Mouse (Mus musculus): ENCODE data around the gene N4bp3.
"Not testable (repeated sequence)": the region's sequence is repeated elsewhere in the genome, so short reads cannot be mapped to it uniquely, and the experiment has no call there.

N4bp3 gene

DNA sequence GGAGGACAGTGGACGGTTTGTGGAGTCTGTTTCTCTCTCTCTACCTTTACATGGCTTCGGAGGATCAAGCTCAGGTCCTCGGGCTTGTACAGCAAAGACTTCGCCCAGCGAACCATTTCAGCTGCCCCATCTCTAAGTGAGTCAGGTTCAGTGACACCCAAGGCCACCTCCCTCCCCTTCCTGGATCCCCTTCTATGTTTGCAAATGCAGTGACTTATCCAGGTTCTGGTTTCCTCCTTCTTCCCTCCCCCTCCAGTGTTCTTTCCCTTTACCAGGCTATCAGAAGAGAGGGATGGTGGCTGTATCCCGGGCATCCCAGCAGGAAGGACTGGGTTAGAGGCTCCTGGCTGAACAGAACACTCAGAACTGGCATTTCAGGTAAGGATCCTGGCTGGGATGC, 3.1 kb upstream of the N4bp3 start:
- no peak for DNase-seq (ENCODE audit: low spot score in 2 of 2)

DNA sequence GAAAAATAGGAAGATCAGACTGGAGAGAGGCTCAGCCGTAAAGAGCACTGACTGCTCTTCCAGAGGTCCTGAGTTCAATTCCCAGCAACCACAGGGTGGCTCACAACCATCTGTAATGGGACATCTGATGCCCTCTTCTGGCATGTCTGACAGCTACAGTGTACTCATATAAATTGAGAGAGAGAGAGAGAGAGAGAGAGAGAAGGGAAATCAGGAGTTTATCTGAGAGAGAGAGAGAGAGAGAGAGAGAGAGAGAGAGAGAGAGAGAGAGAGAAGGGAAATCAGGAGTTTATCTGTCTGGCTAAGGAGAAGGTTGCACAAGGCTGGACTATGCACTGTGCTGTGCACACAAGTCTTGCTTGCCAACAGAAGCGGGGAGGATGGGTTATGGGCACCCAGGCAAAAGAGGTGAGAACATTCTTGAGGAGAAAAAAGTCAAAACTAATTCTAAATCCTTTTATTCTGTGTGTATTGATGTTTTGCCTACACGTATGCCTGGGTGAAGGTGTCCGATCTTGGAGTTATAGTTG, 2.3 kb upstream of the N4bp3 start:
- no peak for DNase-seq (ENCODE audit: low spot score in 2 of 2)

DNA sequence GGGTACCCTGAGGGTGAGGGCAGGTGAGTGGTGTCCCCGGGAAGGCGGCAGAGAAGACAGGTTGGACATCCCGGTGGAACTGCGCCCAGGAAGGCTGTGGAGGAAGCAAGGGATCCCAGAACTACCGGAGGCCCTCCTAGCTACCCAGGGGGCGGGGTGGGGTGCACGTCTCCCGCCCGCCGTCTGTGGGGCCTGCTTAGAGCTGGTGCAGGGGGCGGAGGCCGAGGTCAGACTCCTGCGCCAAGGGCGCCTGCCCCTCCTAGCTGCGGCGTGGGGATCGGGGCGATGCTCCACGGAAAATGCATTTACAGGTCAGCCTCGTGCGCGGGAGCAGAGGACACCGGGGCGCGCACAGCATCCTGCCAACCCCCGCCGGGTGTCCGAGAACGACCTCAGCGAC, 381 bp downstream of the N4bp3 start:
- DNase-seq (ENCODE audit: low spot score in 2 of 2) = no peak

DNA sequence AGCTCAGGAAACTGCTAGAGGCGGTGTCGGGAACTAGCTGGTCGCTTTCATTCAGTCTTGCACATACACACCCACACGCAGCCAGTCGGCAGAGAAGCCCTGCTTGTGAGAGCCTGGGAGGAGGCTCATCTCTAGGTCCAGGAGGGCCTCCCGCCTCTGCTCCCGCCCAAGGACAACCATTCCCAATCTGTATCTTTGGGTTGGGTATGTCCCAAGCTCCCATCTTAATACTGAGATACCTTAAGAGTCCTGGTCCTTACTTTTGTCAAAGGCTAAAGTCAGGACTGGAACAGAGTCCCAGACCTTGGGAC, 798 bp downstream of the N4bp3 start:
- peak; percentile 47 to 48 for DNase-seq (ENCODE audit: low spot score in 2 of 2)

DNA sequence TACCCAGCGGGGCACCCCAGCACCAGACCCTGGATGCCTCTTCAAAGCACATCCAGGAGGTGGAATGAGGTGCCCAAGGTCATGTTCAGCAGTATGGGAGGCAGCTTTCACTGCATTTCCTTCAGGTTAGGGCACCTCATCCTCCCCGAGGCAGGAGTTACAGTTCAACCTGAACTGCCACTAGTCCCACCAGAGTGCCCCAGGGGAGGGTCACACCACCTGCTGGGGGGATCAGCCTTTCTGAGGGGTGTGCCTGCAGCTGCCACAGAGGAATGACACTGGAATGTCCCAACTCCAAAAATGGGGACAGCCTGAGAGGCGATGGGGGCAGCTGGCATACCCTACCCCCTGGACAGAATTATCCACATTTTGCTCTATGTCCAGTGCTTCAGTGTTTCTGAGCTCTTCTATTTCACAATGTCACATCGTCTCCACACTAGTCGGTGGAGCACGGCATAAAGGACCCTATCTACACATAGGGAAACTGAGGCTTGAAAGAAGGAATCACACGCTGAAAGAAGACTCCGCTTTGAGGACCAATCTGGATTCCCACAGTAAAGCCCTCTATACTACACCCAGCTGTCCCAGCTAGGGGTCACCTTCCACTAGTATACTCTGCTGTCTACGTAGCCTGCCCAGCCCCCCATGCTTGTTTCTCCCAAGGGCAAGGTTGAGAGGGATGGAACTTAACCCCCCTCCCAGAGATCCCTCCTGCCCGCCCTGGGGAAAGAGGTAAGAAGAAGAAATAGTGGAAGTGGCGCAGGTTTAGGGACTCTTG, 1.3 kb downstream of the N4bp3 start:
- no peak for DNase-seq (ENCODE audit: low spot score in 2 of 2)

- DNase-seq (ENCODE audit: low spot score in 2 of 2) = no peak
Measured at GRCm38 (mm10) chr11:51648566-51648965, 2.1 kb downstream of the N4bp3 start.

- peak in 1 of 2 experiments; percentile 43 for DNase-seq (ENCODE audit: low spot score in 2 of 2)
Measured at GRCm38 (mm10) chr11:51646751-51647667, 3.6 kb downstream of the N4bp3 start.

DNA sequence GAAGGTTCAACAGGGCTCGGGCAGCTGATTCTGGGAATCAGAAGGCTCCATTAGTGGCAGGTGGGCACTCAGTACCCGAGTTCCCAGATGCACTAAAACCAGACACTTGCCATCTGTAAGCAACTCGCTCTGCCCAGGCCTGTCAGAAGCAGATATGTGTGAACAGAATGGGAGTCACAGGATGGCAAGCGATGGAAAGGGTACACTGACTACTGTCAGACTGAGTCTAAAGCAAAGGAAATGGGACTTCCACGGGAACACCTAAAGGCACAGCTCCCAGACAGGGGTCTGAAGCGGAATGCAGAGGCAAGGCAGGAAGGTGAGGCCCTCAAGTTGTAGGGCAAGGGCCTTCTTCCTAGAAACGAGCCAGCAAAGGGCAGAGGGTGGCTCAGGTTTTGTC, 4.4 kb downstream of the N4bp3 start:
- no peak for DNase-seq (ENCODE audit: low spot score in 2 of 2)

DNA sequence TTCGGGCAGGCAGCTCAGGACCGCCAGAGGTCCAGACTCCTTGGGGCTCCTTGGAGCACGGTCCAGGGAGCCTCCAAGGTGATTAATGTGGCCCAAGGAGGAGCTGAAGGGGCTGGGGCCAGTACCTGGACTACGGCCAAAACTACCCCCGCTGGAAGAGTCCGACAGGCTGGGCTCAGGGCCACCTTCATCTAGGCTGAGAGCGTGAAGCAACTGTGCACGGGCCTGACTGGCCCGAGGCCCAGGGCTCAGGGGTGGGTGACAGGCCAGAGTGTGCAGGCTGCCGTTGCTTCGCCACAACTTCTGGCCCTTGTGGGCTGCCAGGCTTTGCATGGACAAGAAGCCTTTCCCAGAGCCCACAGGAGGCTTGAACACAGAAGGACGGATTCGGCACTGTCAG, 5.3 kb downstream of the N4bp3 start:
- no peak for DNase-seq (ENCODE audit: low spot score in 2 of 2)

DNA sequence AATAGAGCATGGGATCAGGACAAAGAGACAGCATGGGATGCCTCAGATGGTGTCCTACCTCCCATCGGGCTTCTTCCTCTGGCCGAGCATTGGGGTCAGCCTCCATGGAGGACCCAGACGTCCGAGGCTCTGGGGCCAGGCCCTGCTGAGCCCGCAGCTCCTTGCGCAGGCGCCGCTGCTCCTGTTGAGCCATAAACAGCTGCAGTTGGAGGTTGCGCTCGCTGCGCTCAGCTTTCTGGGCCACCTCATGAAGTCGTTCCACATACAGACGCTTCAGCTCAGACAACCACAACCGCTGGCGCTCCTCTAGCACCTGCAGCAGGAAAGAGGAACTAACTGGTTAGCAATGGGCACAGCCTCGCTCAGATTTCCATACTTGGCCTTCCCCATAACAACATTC, 6.4 kb downstream of the N4bp3 start:
- no peak for DNase-seq (ENCODE audit: low spot score in 2 of 2)

- DNase-seq (ENCODE audit: low spot score in 2 of 2) = no peak
Measured at GRCm38 (mm10) chr11:51643761-51644160, 6.9 kb downstream of the N4bp3 start.

GRCm38 (mm10) chr11:51643202-51643601, 7.4 kb downstream of the N4bp3 start:
- no peak for DNase-seq (ENCODE audit: low spot score in 2 of 2)

GRCm38 (mm10) chr11:51640748-51641147, 9.9 kb downstream of the N4bp3 start:
- DNase-seq (ENCODE audit: low spot score in 2 of 2) = no peak

- no peak for DNase-seq (ENCODE audit: low spot score in 2 of 2)
Measured at GRCm38 (mm10) chr11:51638497-51638896, 12.1 kb downstream of the N4bp3 start.

DNA sequence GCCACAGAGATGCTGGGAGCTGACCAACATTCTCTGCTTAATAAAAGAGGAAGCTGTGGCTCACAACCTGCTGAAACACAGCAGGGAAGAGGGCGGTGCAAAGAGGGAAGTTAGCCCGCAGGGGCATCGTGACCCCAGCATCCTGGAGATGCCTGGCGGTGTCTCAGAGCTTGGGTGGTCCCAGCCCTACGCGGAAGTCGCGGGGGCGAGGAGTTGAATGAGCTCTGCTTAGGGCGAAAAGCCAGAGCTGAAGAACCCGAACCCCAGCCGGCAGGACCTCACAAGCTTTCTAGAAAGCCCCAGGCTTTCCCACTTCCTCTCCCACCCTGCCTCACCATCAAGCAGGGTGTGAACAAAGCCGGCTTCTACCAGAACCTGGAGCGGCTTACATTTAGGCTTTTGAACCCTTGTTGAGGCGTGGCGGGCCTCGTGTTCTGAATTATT, 12.6 kb downstream of the N4bp3 start:
- DNase-seq (ENCODE audit: low spot score in 2 of 2) = no peak

DNA sequence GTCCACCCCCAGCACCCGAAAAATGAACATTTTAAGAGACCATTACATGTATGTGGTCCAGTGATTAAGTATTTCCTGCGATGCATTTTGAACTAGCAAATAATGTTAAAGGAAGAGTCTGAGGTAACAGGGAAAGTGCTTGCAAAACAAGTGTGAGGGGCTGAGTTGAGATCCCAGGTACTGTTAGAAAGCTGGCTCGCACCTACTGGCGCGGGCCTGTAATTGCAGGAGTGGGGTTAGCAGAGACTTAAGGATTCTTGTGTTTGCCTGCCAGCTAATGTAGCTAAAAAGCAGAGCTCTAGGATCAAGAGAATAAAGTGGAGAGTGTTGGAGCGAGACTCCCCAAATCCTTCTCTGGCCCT, 14.3 kb downstream of the N4bp3 start:
- DNase-seq (ENCODE audit: low spot score in 2 of 2) = peak; percentile 60 to 69

- DNase-seq (ENCODE audit: low spot score in 2 of 2) = peak; percentile 95 to 97
Measured at GRCm38 (mm10) chr11:51635525-51636322, 14.9 kb downstream of the N4bp3 start, which contains the start of gene Rmnd5b. Rmnd5b (minus strand) TSS chr11:51635896.

DNA sequence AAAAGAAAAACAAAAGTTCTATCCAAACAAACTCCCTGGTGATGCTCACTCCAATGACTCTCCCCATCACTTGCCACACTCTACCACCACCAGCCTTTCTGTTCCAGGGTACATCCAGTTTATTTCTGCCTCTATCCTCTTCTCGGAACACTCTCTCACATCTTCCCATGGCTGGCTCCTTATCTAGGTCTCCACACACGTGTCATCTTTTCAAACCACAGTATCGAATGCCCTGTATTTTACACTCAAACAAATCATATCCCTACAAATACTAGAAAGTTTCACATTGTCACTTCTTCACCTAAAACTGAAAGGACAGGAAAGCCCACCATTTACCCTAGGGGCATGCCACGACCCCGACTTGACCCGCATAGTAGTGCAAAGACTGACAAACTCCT, 15.5 kb downstream of the N4bp3 start:
- no peak for DNase-seq (ENCODE audit: low spot score in 2 of 2)

DNA sequence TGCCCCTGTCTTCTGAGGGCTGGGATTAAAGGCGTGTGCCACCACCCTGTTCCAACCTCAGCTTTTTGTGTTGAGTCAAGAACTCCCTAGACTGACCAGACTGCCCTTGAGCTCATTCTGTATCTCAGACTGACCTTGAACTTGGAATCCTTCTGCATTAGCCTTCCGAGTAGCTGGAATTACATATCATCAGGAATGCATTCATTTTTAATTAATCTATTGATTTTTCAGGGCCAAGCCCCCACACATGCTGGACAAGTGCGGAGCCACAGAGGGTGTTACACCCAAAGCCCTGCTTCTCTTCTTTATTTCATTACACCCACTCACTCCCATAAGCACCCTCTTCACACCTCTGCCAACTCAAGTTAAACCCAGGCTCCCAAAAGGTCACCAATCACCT, 16.9 kb downstream of the N4bp3 start:
- no peak for DNase-seq (ENCODE audit: low spot score in 2 of 2)

DNA sequence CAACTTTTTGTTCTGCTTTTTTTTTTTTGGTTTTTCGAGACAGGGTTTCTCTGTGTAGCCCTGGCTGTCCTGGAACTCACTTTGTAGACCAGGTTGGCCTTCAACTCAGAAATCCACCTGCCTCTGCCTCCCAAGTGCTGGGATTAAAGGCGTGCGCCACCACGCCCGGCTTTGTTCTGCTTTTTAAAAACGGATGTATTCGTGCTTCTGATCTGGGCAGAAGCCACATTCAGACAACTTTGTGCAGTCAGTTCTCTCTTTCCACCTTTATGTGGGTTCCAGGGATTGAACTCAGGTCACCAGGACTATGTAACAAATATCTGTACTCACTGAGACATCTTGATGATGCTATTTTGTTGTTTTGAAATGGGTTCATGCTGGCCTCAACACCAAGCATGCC, 17.4 kb downstream of the N4bp3 start:
- DNase-seq (ENCODE audit: low spot score in 2 of 2) = not testable (repeated sequence)

GRCm38 (mm10) chr11:51632130-51632753, 18.4 kb downstream of the N4bp3 start:
- DNase-seq (ENCODE audit: low spot score in 2 of 2) = no peak
